Mouse (Mus musculus) forebrain, embryonic 11.5 days (tissue): ENCODE measurements around the gene Tm4sf19. TPM values are rescaled to one million over a fixed set of nuclear protein-coding genes. Genes with fewer than 3 reads are reported as not detected.

Source experiments
- ATAC-seq: fragments of 200-750 bp; cut with Nextera tagmentation; replicated peaks from 2 replicates; pipeline ENCODE4 v1.8.0; 2017; ENCODE audit warnings: moderate TSS enrichment; ENCODE audit not compliant: low FRiP score
- DNase-seq: peaks from one replicate; pipeline ENCODE4 v3.0.0-alpha.2; 2017; ENCODE audit warnings: low spot score
- H3K27ac ChIP-seq: fragments of 300-500 bp; sonication (generic); 2 replicates; pipeline ENCODE4 v1.5.1; 2014; ENCODE audit warnings: low read depth, low read length
- H3K27me3 ChIP-seq: fragments of 300-500 bp; sonication (generic); 2 replicates; pipeline ENCODE4 v1.6.1; 2014; ENCODE audit warnings: mild to moderate bottlenecking, low read length, mixed read lengths; ENCODE audit not compliant: control insufficient read depth, insufficient read depth
- H3K36me3 ChIP-seq: fragments of 300-500 bp; sonication (generic); 2 replicates; pipeline ENCODE4 v1.6.1; 2014; ENCODE audit warnings: mild to moderate bottlenecking, low read length, moderate library complexity, mixed read lengths; ENCODE audit not compliant: control insufficient read depth, insufficient read depth
- H3K4me1 ChIP-seq: fragments of 300-500 bp; sonication (generic); replicated peaks from 2 replicates; pipeline ENCODE4 v1.6.1; 2014; ENCODE audit warnings: low read length, mixed read lengths; ENCODE audit not compliant: control insufficient read depth, insufficient read depth
- H3K4me2 ChIP-seq: fragments of 300-500 bp; sonication (generic); 2 replicates; pipeline ENCODE4 v1.6.1; 2014; ENCODE audit warnings: low read depth, mild to moderate bottlenecking, low read length, moderate library complexity, mixed read lengths; ENCODE audit not compliant: severe bottlenecking
- H3K4me3 ChIP-seq: fragments of 300-500 bp; sonication (generic); 2 replicates; pipeline ENCODE4 v1.5.1; 2014; ENCODE audit warnings: low read depth, low read length
- H3K9ac ChIP-seq: fragments of 300-500 bp; sonication (generic); 2 replicates; pipeline ENCODE4 v1.6.1; 2014; ENCODE audit warnings: low read length
- H3K9me3 ChIP-seq: fragments of 300-500 bp; sonication (generic); 2 replicates; pipeline ENCODE4 v1.6.1; 2016; ENCODE audit warnings: low read length, mixed read lengths; ENCODE audit not compliant: control insufficient read depth
- WGBS: fragments of 180-500 bp; shearing (Covaris S2); extraction: QIAGEN DNeasy Blood & Tissue Kit; methylation state at CpG from one replicate; pipeline ENCODE4 v1.1.7; 2014; 5-methylcytosine and 5-hydroxymethylcytosine counted together
- polyA plus RNA-seq: library from polyadenylated mRNA; unstranded; fragments of >200 nt; fragmentation: Nextera tagmentation; extraction: Ambion mirVana; gene quantifications from 2 replicates; pipeline ENCODE4 v1.2.1, GENCODE M21; 2014

Tm4sf19 gene
- polyA plus RNA-seq, 1 experiment from 2014 or later, result not detected

DNA sequence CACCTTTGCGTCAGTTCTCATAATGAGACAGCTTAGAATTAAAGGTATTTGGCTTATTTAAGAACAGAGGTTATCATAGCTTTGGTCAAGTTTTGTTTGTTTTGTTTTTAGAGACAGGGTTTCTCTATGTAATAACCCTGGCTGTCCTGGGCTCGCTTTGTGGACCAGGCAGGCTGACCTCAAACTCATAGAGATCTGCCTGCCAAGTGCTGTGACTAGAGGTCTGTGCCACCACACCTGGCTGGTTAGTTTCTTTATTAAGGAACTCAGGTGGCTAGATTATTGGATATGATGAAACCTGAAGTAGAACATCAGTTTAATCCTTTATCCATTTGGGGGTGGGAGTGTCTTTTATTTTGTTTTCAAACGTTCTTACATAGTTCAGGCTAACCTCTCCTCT lies 10.5 kb upstream of the Tm4sf19 start:
- Histone ChIP-seq H3K9ac (no peak overlapping the region), H3K27ac (no peak overlapping the region), H3K4me1 (no peaks in the 10 kb centered on the region), H3K9me3 (no peaks in the 10 kb centered on the region), H3K36me3 (peaks cover 2% of the 10 kb centered on the region; the same call in 1 of the 2 replicates), H3K27me3 (no peaks in the 10 kb centered on the region), H3K4me2 (no peak overlapping the region), H3K4me3 (no peak overlapping the region)
- ATAC-seq (no peak), DNase-seq (no peak)
- WGBS, result 89% methylated on average over 3 of the region's 3 CpGs

DNA sequence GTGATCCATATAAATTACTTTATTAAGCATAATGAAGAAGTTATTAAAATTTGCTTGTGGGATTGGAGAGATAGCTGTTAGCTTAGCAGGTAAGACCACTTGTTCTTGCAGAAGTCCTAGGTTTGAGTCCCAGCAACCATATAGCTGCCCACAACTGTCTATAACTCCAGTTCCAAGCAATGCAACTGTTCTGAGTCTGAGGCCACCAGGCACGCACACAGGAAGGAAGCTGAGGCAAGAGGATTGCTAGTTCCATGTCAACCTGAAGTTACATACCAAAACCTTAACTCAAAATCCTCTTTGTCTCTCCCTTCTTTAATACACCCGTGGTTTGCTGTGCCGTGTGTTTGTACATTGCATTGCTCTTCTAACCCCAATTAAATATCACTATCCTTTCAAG lies 9.4 kb upstream of the Tm4sf19 start:
- no peak for DNase-seq
- Histone ChIP-seq H3K27me3 (no peaks in the 10 kb centered on the region), H3K9ac (no peak overlapping the region), H3K4me3 (no peak overlapping the region), H3K4me1 (no peaks in the 10 kb centered on the region), H3K27ac (no peak overlapping the region), H3K36me3 (no peaks in the 10 kb centered on the region), H3K4me2 (no peak overlapping the region), H3K9me3 (no peaks in the 10 kb centered on the region)
- ATAC-seq, result no peak
- 93% methylated on average over 3 of the region's 3 CpGs for WGBS

DNA sequence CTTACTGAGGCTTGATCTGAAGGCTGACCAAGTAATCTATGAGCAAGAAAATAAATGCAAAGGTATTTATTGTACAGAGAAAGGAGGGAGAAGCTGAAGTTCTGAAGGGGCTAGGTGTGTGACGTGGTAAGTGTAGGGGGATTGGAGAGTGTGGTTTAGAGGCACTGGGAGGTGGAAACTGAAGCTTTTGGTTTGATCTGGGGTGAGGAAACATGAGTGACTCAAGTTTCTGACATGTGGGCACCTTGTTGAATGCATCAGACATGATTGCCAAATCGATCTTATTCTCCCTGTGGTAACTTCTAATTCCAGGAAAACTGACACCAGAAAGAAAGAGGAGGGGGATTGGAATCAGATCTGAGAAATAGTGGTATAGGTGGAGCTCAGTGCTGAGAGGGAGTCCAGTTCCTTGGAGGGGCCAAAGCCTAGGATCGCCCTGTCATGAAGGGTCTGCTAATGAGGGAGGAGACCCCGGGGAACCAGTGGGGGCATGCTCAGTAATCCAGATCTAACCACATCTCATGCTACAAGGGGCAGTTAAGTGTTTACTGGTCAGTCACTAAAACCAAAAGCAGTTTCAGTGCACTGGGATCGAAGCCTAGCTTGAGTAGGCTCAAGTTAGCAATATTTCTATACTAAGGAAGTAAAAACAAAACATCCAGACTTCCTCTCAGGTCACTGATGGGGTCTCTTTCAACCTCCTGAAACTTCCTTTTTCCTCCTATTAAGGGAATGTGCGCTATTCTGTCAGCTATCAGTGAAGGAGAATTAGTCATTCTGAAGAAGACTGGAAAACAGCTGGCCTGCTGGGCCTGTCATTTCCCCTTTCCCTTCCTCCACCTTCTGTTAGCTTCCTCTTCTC lies 4.4 kb upstream of the Tm4sf19 start:
- H3K9me3 ChIP-seq, result no peaks in the 10 kb centered on the region
- 75% methylated on average over 6 of the region's 6 CpGs for WGBS
- no peaks in the 10 kb centered on the region for H3K27me3 ChIP-seq
- H3K4me1 ChIP-seq, result no peaks in the 10 kb centered on the region
- DNase-seq (no peak), ATAC-seq (no peak)
- H3K27ac ChIP-seq, result no peak overlapping the region
- no peak overlapping the region for H3K4me2 ChIP-seq
- H3K9ac ChIP-seq, result no peak overlapping the region
- no peak overlapping the region for H3K4me3 ChIP-seq
- H3K36me3 ChIP-seq, result no peaks in the 10 kb centered on the region

DNA sequence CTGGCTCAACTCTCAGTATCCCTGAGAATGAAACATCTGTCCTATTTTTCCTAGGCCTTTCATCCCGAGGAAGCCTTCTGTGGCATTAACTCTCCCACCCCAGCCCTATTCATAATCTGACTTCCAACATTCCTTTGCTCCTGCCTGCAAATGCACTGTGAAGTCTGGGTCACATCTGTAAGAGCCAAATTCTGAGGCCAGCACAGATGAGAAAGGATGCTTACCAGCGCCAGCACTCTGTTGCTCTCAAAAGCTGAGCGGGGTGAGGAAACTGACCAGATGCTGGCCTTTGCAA lies 3.8 kb upstream of the Tm4sf19 start:
- Histone ChIP-seq H3K4me1 (no peaks in the 10 kb centered on the region), H3K27me3 (no peaks in the 10 kb centered on the region), H3K9ac (no peak overlapping the region), H3K4me3 (no peak overlapping the region), H3K4me2 (no peak overlapping the region), H3K9me3 (no peaks in the 10 kb centered on the region), H3K36me3 (no peaks in the 10 kb centered on the region), H3K27ac (no peak overlapping the region)
- no peak for ATAC-seq
- no peak for DNase-seq
- WGBS, result 58% methylated on average over 3 of the region's 3 CpGs

DNA sequence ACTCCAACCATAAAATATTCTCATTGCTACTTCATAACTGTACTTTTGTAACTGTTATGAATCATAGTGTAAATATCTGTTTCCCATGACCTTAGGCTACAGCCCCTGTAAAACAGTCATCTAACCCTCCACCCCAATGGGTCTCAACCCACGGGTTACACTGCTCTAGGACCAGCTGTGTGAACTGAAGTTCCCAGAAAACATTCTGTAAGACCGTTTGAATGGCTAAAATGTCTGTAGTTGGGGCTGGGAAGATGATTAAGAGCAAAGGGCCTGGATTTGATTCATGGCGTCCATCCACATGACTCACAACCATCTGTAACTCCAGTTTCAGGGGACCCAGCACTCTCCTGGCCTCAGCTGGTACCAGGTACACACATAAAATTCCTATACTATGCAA lies 2.1 kb upstream of the Tm4sf19 start:
- no peak overlapping the region for H3K4me3 ChIP-seq
- WGBS, result 72% methylated on average over 3 of the region's 3 CpGs
- H3K9ac ChIP-seq, result no peak overlapping the region
- DNase-seq, result no peak
- H3K36me3 ChIP-seq, result no peaks in the 10 kb centered on the region
- H3K27ac ChIP-seq, result no peak overlapping the region
- no peak overlapping the region for H3K4me2 ChIP-seq
- H3K4me1 ChIP-seq, result no peaks in the 10 kb centered on the region
- no peaks in the 10 kb centered on the region for H3K9me3 ChIP-seq
- ATAC-seq, result no peak
- no peaks in the 10 kb centered on the region for H3K27me3 ChIP-seq

DNA sequence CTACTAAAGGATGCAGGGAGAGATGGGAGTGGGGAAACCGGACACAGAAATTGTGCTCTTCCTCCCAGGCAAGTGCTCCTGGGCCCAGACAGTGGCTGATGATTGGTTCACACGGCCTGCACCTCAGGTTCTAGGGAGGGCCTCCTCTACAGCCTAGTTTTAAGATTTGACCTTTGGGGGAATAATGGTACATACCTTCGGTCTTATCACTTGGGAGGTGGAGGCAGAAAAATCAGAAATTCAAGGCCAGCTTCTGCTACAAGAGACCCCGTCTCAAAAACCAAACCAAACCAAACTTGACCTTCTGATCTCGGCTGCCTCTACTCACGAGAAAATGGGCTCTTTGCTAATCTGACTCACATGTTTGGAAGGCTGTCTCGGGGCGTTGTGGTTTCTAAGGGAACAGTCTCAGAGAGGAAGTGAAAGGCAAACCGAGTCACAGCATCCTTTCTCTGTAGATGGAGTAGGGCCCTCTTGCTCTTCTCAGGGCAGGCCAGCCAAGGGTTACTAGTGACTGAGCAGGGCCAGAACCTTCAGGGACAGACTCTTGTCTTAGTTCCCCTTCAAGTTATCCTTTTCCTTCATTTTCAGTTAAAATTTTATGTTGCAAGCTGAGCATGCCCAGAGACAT lies 1.1 kb downstream of the Tm4sf19 start:
- ATAC-seq (no peak), DNase-seq (no peak)
- Histone ChIP-seq H3K27ac (no peak overlapping the region), H3K9ac (no peak overlapping the region), H3K4me2 (no peak overlapping the region), H3K4me3 (no peak overlapping the region), H3K9me3 (no peaks in the 10 kb centered on the region), H3K36me3 (no peaks in the 10 kb centered on the region), H3K4me1 (no peaks in the 10 kb centered on the region), H3K27me3 (no peaks in the 10 kb centered on the region)
- 83% methylated on average over 9 of the region's 9 CpGs for WGBS

DNA sequence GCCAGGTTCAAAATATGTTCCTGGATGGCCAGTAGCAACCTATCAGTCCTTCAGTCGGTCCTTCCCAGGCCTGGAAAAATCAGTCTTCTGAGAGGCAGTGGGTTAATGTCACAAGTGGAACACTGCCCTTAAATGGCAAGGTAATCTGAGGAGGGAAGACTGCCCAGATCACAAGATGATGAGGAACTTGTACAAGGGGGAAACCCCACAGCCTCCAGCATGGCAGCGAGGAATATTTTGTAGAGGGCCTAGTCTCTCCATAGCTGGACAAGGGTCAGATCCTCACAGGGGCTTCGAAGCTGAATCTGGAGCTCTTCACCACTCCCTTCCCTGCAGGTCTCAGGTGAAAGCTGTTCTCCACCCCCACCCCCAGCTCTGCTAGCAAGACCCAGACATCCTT lies 2.5 kb downstream of the Tm4sf19 start:
- no peak for DNase-seq
- H3K4me1 ChIP-seq, result no peaks in the 10 kb centered on the region
- 86% methylated on average over 3 of the region's 3 CpGs for WGBS

DNA sequence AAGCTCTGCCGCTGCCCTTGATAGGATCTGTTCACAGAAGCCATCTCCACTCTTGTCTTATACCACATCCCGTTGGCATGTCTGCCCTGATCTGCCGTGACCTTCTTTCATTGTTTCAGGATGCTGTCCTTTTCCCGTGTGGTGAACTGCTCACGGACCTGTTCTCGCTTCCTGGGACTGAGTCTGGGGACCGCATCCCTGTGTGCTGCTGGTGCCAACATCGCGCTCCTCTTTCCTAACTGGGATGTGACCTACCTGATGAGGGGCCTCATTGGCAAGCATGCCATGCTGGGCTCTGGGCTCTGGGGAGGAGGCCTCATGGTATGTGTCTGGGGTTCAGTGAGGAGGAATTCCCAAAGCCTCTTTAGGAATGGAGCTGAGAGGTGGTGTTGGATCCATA lies 5.4 kb downstream of the Tm4sf19 start:
- H3K9me3 ChIP-seq, result no peaks in the 10 kb centered on the region
- WGBS, result 90% methylated on average over 9 of the region's 9 CpGs

More for the DNA sequence above, 2.5 kb downstream of the Tm4sf19 start:
- Histone ChIP-seq H3K9ac (no peak overlapping the region), H3K36me3 (no peaks in the 10 kb centered on the region), H3K9me3 (no peaks in the 10 kb centered on the region), H3K27me3 (no peaks in the 10 kb centered on the region), H3K4me3 (no peak overlapping the region), H3K27ac (no peak overlapping the region), H3K4me2 (no peak overlapping the region)
- ATAC-seq, result no peak

DNA sequence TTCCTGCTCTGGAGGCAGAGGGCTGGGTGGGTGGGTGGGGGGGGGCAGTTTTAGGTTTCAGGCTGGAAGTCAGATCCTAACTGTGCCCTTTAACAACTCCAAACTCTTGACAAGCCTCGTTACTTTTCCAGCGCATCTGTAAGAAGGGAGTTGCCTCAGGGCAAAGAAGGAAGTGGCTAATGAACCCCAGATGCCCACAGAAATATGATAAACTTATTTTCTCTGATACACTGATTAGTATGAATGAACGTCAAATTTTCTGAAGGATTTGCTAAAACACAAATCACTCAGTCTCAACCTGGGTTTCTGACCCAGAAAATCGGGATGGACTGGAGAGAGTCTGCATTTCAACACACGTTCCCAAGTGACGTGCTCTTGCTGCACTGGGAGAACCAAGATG lies 6.4 kb downstream of the Tm4sf19 start:
- Histone ChIP-seq H3K4me3 (no peak overlapping the region), H3K9ac (no peak overlapping the region), H3K4me2 (no peak overlapping the region), H3K27me3 (no peaks in the 10 kb centered on the region), H3K27ac (no peak overlapping the region), H3K36me3 (no peaks in the 10 kb centered on the region), H3K9me3 (no peaks in the 10 kb centered on the region), H3K4me1 (no peaks in the 10 kb centered on the region)
- WGBS, result 71% methylated on average over 6 of the region's 6 CpGs
- ATAC-seq (no peak), DNase-seq (no peak)

More for the DNA sequence above, 5.4 kb downstream of the Tm4sf19 start:
- Histone ChIP-seq H3K36me3 (no peaks in the 10 kb centered on the region), H3K27me3 (no peaks in the 10 kb centered on the region), H3K4me3 (no peak overlapping the region), H3K4me1 (no peaks in the 10 kb centered on the region), H3K4me2 (no peak overlapping the region), H3K27ac (no peak overlapping the region), H3K9ac (no peak overlapping the region)
- DNase-seq, result no peak
- ATAC-seq, result no peak
